Mouse (Mus musculus) neural tube, embryonic 13.5 days (tissue): ENCODE measurements around the gene Ppp1r13b. TPM values are rescaled to one million over a fixed set of nuclear protein-coding genes. Genes with fewer than 3 reads are reported as not detected.

Experiments used
- ATAC-seq: fragments of 200-750 bp; cut with Nextera tagmentation; 2 replicates; pipeline ENCODE4 v1.8.0; 2017; ENCODE audit warnings: low read depth, mild to moderate bottlenecking, moderate TSS enrichment, moderate library complexity
- H3K27ac ChIP-seq: fragments of 300-500 bp; sonication (generic); replicated peaks from 2 replicates; pipeline ENCODE4 v1.5.1; 2015; ENCODE audit warnings: moderate library complexity, mild to moderate bottlenecking, inconsistent platforms
- H3K27me3 ChIP-seq: fragments of 300-500 bp; sonication (generic); 2 replicates; pipeline ENCODE4 v1.6.1; 2015; ENCODE audit warnings: mild to moderate bottlenecking, inconsistent platforms
- H3K36me3 ChIP-seq: fragments of 300-500 bp; sonication (generic); 2 replicates; pipeline ENCODE4 v1.6.1; 2015; ENCODE audit warnings: mild to moderate bottlenecking, inconsistent platforms
- H3K4me1 ChIP-seq: fragments of 300-500 bp; sonication (generic); replicated peaks from 2 replicates; pipeline ENCODE4 v1.6.1; 2015; ENCODE audit warnings: inconsistent platforms
- H3K4me2 ChIP-seq: fragments of 300-500 bp; sonication (generic); 2 replicates; pipeline ENCODE4 v1.6.1; 2015; ENCODE audit warnings: inconsistent platforms, mild to moderate bottlenecking, moderate library complexity
- H3K4me3 ChIP-seq: fragments of 300-500 bp; sonication (generic); 2 replicates; pipeline ENCODE4 v1.5.1; 2015; ENCODE audit warnings: mild to moderate bottlenecking, inconsistent platforms
- H3K9ac ChIP-seq: fragments of 300-500 bp; sonication (generic); 2 replicates; pipeline ENCODE4 v1.6.1; 2015; ENCODE audit warnings: moderate library complexity, mild to moderate bottlenecking, inconsistent platforms
- H3K9me3 ChIP-seq: fragments of 300-500 bp; sonication (generic); 2 replicates; pipeline ENCODE4 v1.6.1; 2016; ENCODE audit warnings: inconsistent platforms
- WGBS: fragments of 180-500 bp; shearing (Covaris S2); methylation state at CpG from one replicate; pipeline ENCODE4 v1.1.7; 2015; 5-methylcytosine and 5-hydroxymethylcytosine counted together
- polyA plus RNA-seq: library from polyadenylated mRNA; unstranded; fragments of >200 nt; fragmentation: Nextera tagmentation; extraction: Ambion mirVana; gene quantifications from 2 replicates; pipeline ENCODE4 v1.2.1, GENCODE M21; 2015

Ppp1r13b gene
- polyA plus RNA-seq, 1 experiment from 2014 or later, result 26.9 TPM

- H3K4me3 ChIP-seq, result no peak overlapping the region
- no peak overlapping the region for H3K4me2 ChIP-seq
- H3K27ac ChIP-seq, result no peak overlapping the region
- H3K9ac ChIP-seq, result no peak overlapping the region
- peaks cover 17% of the 10 kb centered on the region for H3K27me3 ChIP-seq
- no peaks in the 10 kb centered on the region for H3K36me3 ChIP-seq
- H3K9me3 ChIP-seq, result no peaks in the 10 kb centered on the region
- no peak for ATAC-seq
- whole genome bisulfite sequencing, result 33% methylated on average over 3 of the region's 3 CpGs
- peaks cover 8% of the 10 kb centered on the region; the same call in 1 of the 2 replicates for H3K4me1 ChIP-seq
Observed at GRCm38 (mm10) chr12:111914031-111914430, 6.1 kb upstream of the Ppp1r13b start.

GRCm38 (mm10) chr12:111912802-111913201 lies 4.9 kb upstream of the Ppp1r13b start:
- 87% methylated on average over 7 of the region's 7 CpGs for WGBS
- ATAC-seq, result no peak
- no peaks in the 10 kb centered on the region for H3K9me3 ChIP-seq
- H3K4me2 ChIP-seq, result no peak overlapping the region
- peaks cover 15% of the 10 kb centered on the region for H3K4me1 ChIP-seq
- no peak overlapping the region for H3K9ac ChIP-seq
- H3K36me3 ChIP-seq, result no peaks in the 10 kb centered on the region
- H3K4me3 ChIP-seq, result no peak overlapping the region
- H3K27me3 ChIP-seq, result peaks cover 22% of the 10 kb centered on the region
- H3K27ac ChIP-seq, result no peak overlapping the region

GRCm38 (mm10) chr12:111911796-111912195 lies 3.9 kb upstream of the Ppp1r13b start:
- peaks cover 18% of the 10 kb centered on the region for H3K4me1 ChIP-seq
- H3K4me3 ChIP-seq, result no peak overlapping the region
- no peak overlapping the region for H3K27ac ChIP-seq
- no peaks in the 10 kb centered on the region for H3K9me3 ChIP-seq
- H3K9ac ChIP-seq, result no peak overlapping the region
- H3K36me3 ChIP-seq, result no peaks in the 10 kb centered on the region
- H3K4me2 ChIP-seq, result no peak overlapping the region
- no peak for ATAC-seq
- 89% methylated on average over 2 of the region's 2 CpGs for WGBS
- peaks cover 22% of the 10 kb centered on the region for H3K27me3 ChIP-seq

- WGBS, result 85% methylated on average over 15 of the region's 15 CpGs
- ATAC-seq, result no peak
- no peak overlapping the region for H3K4me2 ChIP-seq
- H3K9me3 ChIP-seq, result no peaks in the 10 kb centered on the region
- peaks cover 22% of the 10 kb centered on the region for H3K27me3 ChIP-seq
- H3K4me1 ChIP-seq, result peaks cover 18% of the 10 kb centered on the region
- H3K27ac ChIP-seq, result no peak overlapping the region
- H3K9ac ChIP-seq, result no peak overlapping the region
- H3K36me3 ChIP-seq, result no peaks in the 10 kb centered on the region
- H3K4me3 ChIP-seq, result no peak overlapping the region
Observed at GRCm38 (mm10) chr12:111911171-111911760, 3.4 kb upstream of the Ppp1r13b start.

GRCm38 (mm10) chr12:111908997-111909550 lies 1.2 kb upstream of the Ppp1r13b start:
- no peaks in the 10 kb centered on the region for H3K9me3 ChIP-seq
- H3K4me3 ChIP-seq, result peak overlapping the region; percentile 78; the same call in 1 of the 2 replicates
- H3K9ac ChIP-seq, result no peak overlapping the region
- H3K4me1 ChIP-seq, result peaks cover 20% of the 10 kb centered on the region
- ATAC-seq, result no peak
- WGBS, result 69% methylated on average over 11 of the region's 11 CpGs
- no peak overlapping the region for H3K27ac ChIP-seq
- peaks cover 31% of the 10 kb centered on the region for H3K27me3 ChIP-seq
- no peaks in the 10 kb centered on the region for H3K36me3 ChIP-seq
- H3K4me2 ChIP-seq, result peak overlapping the region; percentile 79

GRCm38 (mm10) chr12:111907421-111907891 lies 454 bp downstream of the Ppp1r13b start:
- Histone ChIP-seq H3K4me2 (peak overlapping the region; percentile 79), H3K27me3 (peaks cover 31% of the 10 kb centered on the region), H3K4me3 (peak overlapping the region; percentile 78), H3K9me3 (no peaks in the 10 kb centered on the region), H3K27ac (peak overlapping the region; percentile 95), H3K9ac (peak overlapping the region; percentile 90), H3K4me1 (peaks cover 20% of the 10 kb centered on the region), H3K36me3 (no peaks in the 10 kb centered on the region)
- ATAC-seq, result peak; percentile 74
- under 1% methylated on average over 63 of the region's 63 CpGs for WGBS

GRCm38 (mm10) chr12:111906309-111906875 lies 1.5 kb downstream of the Ppp1r13b start:
- H3K27me3 ChIP-seq, result peaks cover 31% of the 10 kb centered on the region
- peak overlapping the region; percentile 90 for H3K9ac ChIP-seq
- no peaks in the 10 kb centered on the region for H3K36me3 ChIP-seq
- peaks cover 20% of the 10 kb centered on the region for H3K4me1 ChIP-seq
- H3K4me2 ChIP-seq, result peak overlapping the region; percentile 79
- 64% methylated on average over 5 of the region's 5 CpGs for WGBS
- peak overlapping the region; percentile 78 for H3K4me3 ChIP-seq
- no peaks in the 10 kb centered on the region for H3K9me3 ChIP-seq
- no peak overlapping the region for H3K27ac ChIP-seq
- no peak for ATAC-seq

GRCm38 (mm10) chr12:111902488-111902887 lies 5.4 kb downstream of the Ppp1r13b start:
- H3K9me3 ChIP-seq, result no peaks in the 10 kb centered on the region
- H3K4me1 ChIP-seq, result peaks cover 13% of the 10 kb centered on the region
- WGBS, result 81% methylated on average over 7 of the region's 7 CpGs
- ATAC-seq, result no peak
- H3K36me3 ChIP-seq, result no peaks in the 10 kb centered on the region
- H3K9ac ChIP-seq, result no peak overlapping the region
- H3K4me3 ChIP-seq, result no peak overlapping the region
- H3K4me2 ChIP-seq, result no peak overlapping the region
- H3K27ac ChIP-seq, result no peak overlapping the region
- peaks cover 10% of the 10 kb centered on the region for H3K27me3 ChIP-seq

- H3K4me1 ChIP-seq, result peaks cover 10% of the 10 kb centered on the region; the same call in 1 of the 2 replicates
- no peaks in the 10 kb centered on the region for H3K9me3 ChIP-seq
- no peak overlapping the region for H3K4me2 ChIP-seq
- H3K9ac ChIP-seq, result no peak overlapping the region
- no peaks in the 10 kb centered on the region for H3K36me3 ChIP-seq
- 75% methylated on average over 12 of the region's 12 CpGs for WGBS
- peaks cover 10% of the 10 kb centered on the region for H3K27me3 ChIP-seq
- no peak overlapping the region for H3K4me3 ChIP-seq
- H3K27ac ChIP-seq, result no peak overlapping the region
- ATAC-seq, result no peak
Observed at GRCm38 (mm10) chr12:111901105-111901875, 6.6 kb downstream of the Ppp1r13b start.

- H3K9me3 ChIP-seq, result no peaks in the 10 kb centered on the region
- H3K9ac ChIP-seq, result no peak overlapping the region
- no peak overlapping the region for H3K27ac ChIP-seq
- no peak overlapping the region for H3K4me3 ChIP-seq
- WGBS, result 84% methylated on average over 5 of the region's 5 CpGs
- H3K27me3 ChIP-seq, result no peaks in the 10 kb centered on the region
- H3K4me2 ChIP-seq, result no peak overlapping the region
- ATAC-seq, result no peak
- H3K36me3 ChIP-seq, result no peaks in the 10 kb centered on the region
- peaks cover 8% of the 10 kb centered on the region; the same call in 1 of the 2 replicates for H3K4me1 ChIP-seq
Observed at GRCm38 (mm10) chr12:111899646-111900045, 8.3 kb downstream of the Ppp1r13b start.

- no peaks in the 10 kb centered on the region for H3K9me3 ChIP-seq
- ATAC-seq, result no peak
- H3K27me3 ChIP-seq, result no peaks in the 10 kb centered on the region
- no peak overlapping the region for H3K4me2 ChIP-seq
- WGBS, result 83% methylated on average over 9 of the region's 9 CpGs
- H3K27ac ChIP-seq, result no peak overlapping the region
- no peak overlapping the region for H3K4me3 ChIP-seq
- no peak overlapping the region for H3K9ac ChIP-seq
- H3K4me1 ChIP-seq, result peaks cover 8% of the 10 kb centered on the region; the same call in 1 of the 2 replicates
- no peaks in the 10 kb centered on the region for H3K36me3 ChIP-seq
Observed at GRCm38 (mm10) chr12:111898686-111899085, 9.2 kb downstream of the Ppp1r13b start.
